Mouse (Mus musculus): Measurements from ENCODE around the gene Tmem179b. TPM values are rescaled to one million over a fixed set of nuclear protein-coding genes. Genes with fewer than 3 reads are reported as not detected.

Gene Tmem179b
- total and polyA plus RNA-seq, 2 experiments from 2014 or later = 46.7 to 83.7 TPM

DNA sequence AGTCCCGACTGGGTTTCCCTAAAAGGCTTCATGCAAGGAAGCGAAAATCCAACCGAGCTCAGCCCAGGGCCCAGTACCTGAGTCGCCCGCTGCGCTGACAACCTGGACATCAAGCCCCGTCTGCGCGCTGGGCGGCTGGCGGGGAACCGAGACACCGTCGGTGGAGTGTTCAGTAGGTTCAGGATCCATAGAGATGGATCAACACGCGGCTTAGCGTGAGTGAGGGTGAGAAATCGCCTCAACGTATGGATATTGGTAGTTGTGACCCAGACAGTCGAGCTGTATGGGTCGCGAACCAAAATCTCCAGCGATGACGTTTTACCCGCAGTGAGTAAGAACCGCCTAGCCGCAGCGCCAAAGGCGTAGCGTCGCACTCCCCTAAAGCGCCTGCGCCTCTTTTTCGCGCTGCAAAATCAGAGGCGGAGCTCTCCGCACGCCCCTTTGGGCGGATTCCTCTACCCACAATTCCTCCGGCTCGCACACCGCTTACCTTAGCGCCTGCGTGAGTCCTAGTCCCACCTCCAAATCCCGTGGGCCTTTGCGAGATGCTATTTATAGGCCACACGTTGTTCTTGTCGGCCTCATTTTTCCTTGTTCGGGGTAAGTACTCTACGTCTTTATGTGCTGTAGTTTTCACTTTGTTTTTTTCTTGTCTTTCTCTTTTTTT is 51.2 kb downstream of the Tmem179b start, which contains the start of gene Slc3a2:
Gene Slc3a2 (minus strand): TSS at position 463 of the 667 bp plus-strand sequence.
- WGBS = under 1% methylated on average over 50 of the region's 50 CpGs
- TF ChIP-seq EP300 (IDR thresholded peaks at IDR 0.05; ENCODE audit: low read depth) = peak; percentile 44; the same call in 1 of the 2 replicates
- no peak for TF ChIP-seq CTCF (IDR thresholded peaks at IDR 0.05; ENCODE audit: low read depth)
- peak; percentile 97 for ATAC-seq (ENCODE audit: insufficient read depth, low read depth)

DNA sequence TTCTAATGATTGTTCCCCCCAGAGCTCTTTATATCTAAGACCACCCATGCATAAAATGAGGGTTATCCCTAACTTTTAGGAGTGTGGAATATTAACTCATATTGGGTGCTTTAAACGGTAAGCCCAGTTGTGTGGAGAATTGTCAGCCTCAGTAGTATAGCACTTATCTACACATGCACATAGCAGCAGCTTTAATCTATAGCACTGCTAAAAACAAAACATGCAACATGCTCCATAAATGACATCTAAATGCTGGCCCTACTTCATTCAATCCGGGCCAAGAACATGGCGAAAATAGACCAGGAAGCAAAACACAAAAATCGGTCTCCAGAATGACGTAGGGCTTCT is 51.7 kb downstream of the Tmem179b start:
- peaks cover 30% of the 10 kb centered on the region for H3K36me3 ChIP-seq (replicated peaks; ENCODE audit: control insufficient read depth, insufficient read depth, low read length)
- H3K4me1 ChIP-seq (ENCODE audit: control insufficient read depth, insufficient read depth) = peaks cover 22% of the 10 kb centered on the region
- TF ChIP-seq EP300 (IDR thresholded peaks at IDR 0.05; ENCODE audit: low read depth) (no peak), CTCF (IDR thresholded peaks at IDR 0.05; ENCODE audit: low read depth) (no peak)
- peak overlapping the region; percentile 83 for H3K9ac ChIP-seq (replicated peaks; ENCODE audit: low read depth, low read length)
- DNase-seq (ENCODE audit: low spot score) (peak; percentile 66), ATAC-seq (ENCODE audit: insufficient read depth, low read depth) (no peak)
- no peaks in the 10 kb centered on the region for H3K9me3 ChIP-seq (replicated peaks; ENCODE audit: control insufficient read depth, low read length)
- no peaks in the 10 kb centered on the region for H3K27me3 ChIP-seq (ENCODE audit: control insufficient read depth, insufficient read depth, low read length)
- whole genome bisulfite sequencing = under 1% methylated on average over 5 of the region's 5 CpGs
- H3K4me3 ChIP-seq (ENCODE audit: low read depth, low read length) = peak overlapping the region; percentile 96
- H3K27ac ChIP-seq (ENCODE audit: low read depth) = peak overlapping the region; percentile 96
- H3K4me2 ChIP-seq (ENCODE audit: low read depth, low read length) = peak overlapping the region; percentile 82

More for the DNA sequence above, 51.2 kb downstream of the Tmem179b start, which contains the start of gene Slc3a2:
- H3K36me3 ChIP-seq (replicated peaks; ENCODE audit: control insufficient read depth, insufficient read depth, low read length) = peaks cover 30% of the 10 kb centered on the region
- peak within 1 kb of the TSS; percentile 95 for H3K9ac ChIP-seq (replicated peaks; ENCODE audit: low read depth, low read length)
- H3K4me1 ChIP-seq (ENCODE audit: control insufficient read depth, insufficient read depth) = peaks cover 22% of the 10 kb centered on the region
- H3K4me2 ChIP-seq (ENCODE audit: low read depth, low read length) = peak within 1 kb of the TSS; percentile 82
- DNase-seq (ENCODE audit: low spot score) = peak; percentile 99
- no peaks in the 10 kb centered on the region for H3K27me3 ChIP-seq (ENCODE audit: control insufficient read depth, insufficient read depth, low read length)
- no peaks in the 10 kb centered on the region for H3K9me3 ChIP-seq (replicated peaks; ENCODE audit: control insufficient read depth, low read length)
- H3K27ac ChIP-seq (ENCODE audit: low read depth) = peak within 1 kb of the TSS; percentile 96
- peak within 1 kb of the TSS; percentile 96 for H3K4me3 ChIP-seq (ENCODE audit: low read depth, low read length)

Small RNA genes within 50 kb of the gene (microRNA-seq; reads per million reads assigned to microRNA genes)
- gene Mir6992 = not detected

Other genes starting within 250 kb of the Tmem179b start
Only the 30 nearest of the 33 such genes appear.
- gene Slc22a6, start 156.4 kb downstream of the Tmem179b start, total RNA-seq (2014; rRNA removed; ENCODE audit: low replicate concordance) = 0.04 TPM in 1 of 2 replicates, not detected in the other
- gene Slc22a6, start 156.4 kb downstream of the Tmem179b start, polyA plus RNA-seq (2015; fragmentation: Nextera tagmentation; extraction: Ambion mirVana) = not detected in 2 replicates
- gene Chrm1, start 110.7 kb downstream of the Tmem179b start, total RNA-seq (2014; rRNA removed; ENCODE audit: low replicate concordance) = not detected in 2 replicates
- 0.05 TPM in 1 of 2 replicates, not detected in the other for gene Chrm1, start 110.7 kb downstream of the Tmem179b start, polyA plus RNA-seq (2015; fragmentation: Nextera tagmentation; extraction: Ambion mirVana)
- 38.3 and 66.4 TPM in 2 replicates for gene Slc3a2, start 51.1 kb downstream of the Tmem179b start, total RNA-seq (2014; rRNA removed; ENCODE audit: low replicate concordance)
- 40.9 and 41.5 TPM in 2 replicates for gene Slc3a2, start 51.1 kb downstream of the Tmem179b start, polyA plus RNA-seq (2015; fragmentation: Nextera tagmentation; extraction: Ambion mirVana)
- 40.8 and 45.8 TPM in 2 replicates for gene Wdr74, start 38.6 kb downstream of the Tmem179b start, total RNA-seq (2014; rRNA removed; ENCODE audit: low replicate concordance)
- 35.4 and 36.6 TPM in 2 replicates for gene Wdr74, start 38.6 kb downstream of the Tmem179b start, polyA plus RNA-seq (2015; fragmentation: Nextera tagmentation; extraction: Ambion mirVana)
- gene 1700092M07Rik, start 33.7 kb downstream of the Tmem179b start, total RNA-seq (2014; rRNA removed; ENCODE audit: low replicate concordance) = not detected in 2 replicates
- gene 1700092M07Rik, start 33.7 kb downstream of the Tmem179b start, polyA plus RNA-seq (2015; fragmentation: Nextera tagmentation; extraction: Ambion mirVana) = 0.38 TPM in 1 of 2 replicates, not detected in the other
- gene Stx5a, start 33.1 kb downstream of the Tmem179b start, total RNA-seq (2014; rRNA removed; ENCODE audit: low replicate concordance) = 104 and 105 TPM in 2 replicates
- 57.0 and 63.6 TPM in 2 replicates for gene Stx5a, start 33.1 kb downstream of the Tmem179b start, polyA plus RNA-seq (2015; fragmentation: Nextera tagmentation; extraction: Ambion mirVana)
- 42.3 and 46.8 TPM in 2 replicates for gene Nxf1, start 17.4 kb downstream of the Tmem179b start, total RNA-seq (2014; rRNA removed; ENCODE audit: low replicate concordance)
- 54.8 and 59.2 TPM in 2 replicates for gene Nxf1, start 17.4 kb downstream of the Tmem179b start, polyA plus RNA-seq (2015; fragmentation: Nextera tagmentation; extraction: Ambion mirVana)
- gene Tmem223, start 3.5 kb downstream of the Tmem179b start, total RNA-seq (2014; rRNA removed; ENCODE audit: low replicate concordance) = 283 and 306 TPM in 2 replicates
- 214 and 228 TPM in 2 replicates for gene Tmem223, start 3.5 kb downstream of the Tmem179b start, polyA plus RNA-seq (2015; fragmentation: Nextera tagmentation; extraction: Ambion mirVana)
- 11.7 and 14.9 TPM in 2 replicates for gene Taf6l, start 11.9 kb upstream of the Tmem179b start, total RNA-seq (2014; rRNA removed; ENCODE audit: low replicate concordance)
- gene Taf6l, start 11.9 kb upstream of the Tmem179b start, polyA plus RNA-seq (2015; fragmentation: Nextera tagmentation; extraction: Ambion mirVana) = 12.8 and 14.5 TPM in 2 replicates
- 47.7 and 59.8 TPM in 2 replicates for gene Polr2g, start 24.1 kb upstream of the Tmem179b start, total RNA-seq (2014; rRNA removed; ENCODE audit: low replicate concordance)
- 143 and 144 TPM in 2 replicates for gene Polr2g, start 24.1 kb upstream of the Tmem179b start, polyA plus RNA-seq (2015; fragmentation: Nextera tagmentation; extraction: Ambion mirVana)
- gene Zbtb3, start 28.1 kb upstream of the Tmem179b start, total RNA-seq (2014; rRNA removed; ENCODE audit: low replicate concordance) = 1.5 and 1.6 TPM in 2 replicates
- gene Zbtb3, start 28.1 kb upstream of the Tmem179b start, polyA plus RNA-seq (2015; fragmentation: Nextera tagmentation; extraction: Ambion mirVana) = 2.7 and 3.1 TPM in 2 replicates
- gene Ttc9c, start 44.9 kb upstream of the Tmem179b start, total RNA-seq (2014; rRNA removed; ENCODE audit: low replicate concordance) = 20.0 and 27.2 TPM in 2 replicates
- gene Ttc9c, start 44.9 kb upstream of the Tmem179b start, polyA plus RNA-seq (2015; fragmentation: Nextera tagmentation; extraction: Ambion mirVana) = 21.1 and 21.4 TPM in 2 replicates
- gene Hnrnpul2, start 45.5 kb upstream of the Tmem179b start, total RNA-seq (2014; rRNA removed; ENCODE audit: low replicate concordance) = 7.1 and 12.6 TPM in 2 replicates
- gene Hnrnpul2, start 45.5 kb upstream of the Tmem179b start, polyA plus RNA-seq (2015; fragmentation: Nextera tagmentation; extraction: Ambion mirVana) = 2.5 and 2.6 TPM in 2 replicates
- gene AC129217.1, start 55.3 kb upstream of the Tmem179b start, total RNA-seq (2014; rRNA removed; ENCODE audit: low replicate concordance) = 7.0 TPM in 1 of 2 replicates, not detected in the other
- not detected in 2 replicates for gene AC129217.1, start 55.3 kb upstream of the Tmem179b start, polyA plus RNA-seq (2015; fragmentation: Nextera tagmentation; extraction: Ambion mirVana)
- 34.7 and 54.2 TPM in 2 replicates for gene Bscl2, start 63.0 kb upstream of the Tmem179b start, total RNA-seq (2014; rRNA removed; ENCODE audit: low replicate concordance)
- gene Bscl2, start 63.0 kb upstream of the Tmem179b start, polyA plus RNA-seq (2015; fragmentation: Nextera tagmentation; extraction: Ambion mirVana) = 32.1 and 33.3 TPM in 2 replicates
- gene Gng3, start 64.7 kb upstream of the Tmem179b start, total RNA-seq (2014; rRNA removed; ENCODE audit: low replicate concordance) = not detected in 2 replicates
- gene Gng3, start 64.7 kb upstream of the Tmem179b start, polyA plus RNA-seq (2015; fragmentation: Nextera tagmentation; extraction: Ambion mirVana) = 0.29 and 0.48 TPM in 2 replicates
- gene Lrrn4cl, start 76.3 kb upstream of the Tmem179b start, total RNA-seq (2014; rRNA removed; ENCODE audit: low replicate concordance) = 5.8 and 8.4 TPM in 2 replicates
- 1.5 and 1.8 TPM in 2 replicates for gene Lrrn4cl, start 76.3 kb upstream of the Tmem179b start, polyA plus RNA-seq (2015; fragmentation: Nextera tagmentation; extraction: Ambion mirVana)
- gene Ubxn1, start 97.0 kb upstream of the Tmem179b start, total RNA-seq (2014; rRNA removed; ENCODE audit: low replicate concordance) = 58.1 and 100.0 TPM in 2 replicates
- 138 and 141 TPM in 2 replicates for gene Ubxn1, start 97.0 kb upstream of the Tmem179b start, polyA plus RNA-seq (2015; fragmentation: Nextera tagmentation; extraction: Ambion mirVana)
- 12.6 and 38.2 TPM in 2 replicates for gene Uqcc3, start 106.5 kb upstream of the Tmem179b start, total RNA-seq (2014; rRNA removed; ENCODE audit: low replicate concordance)
- 91.9 and 102 TPM in 2 replicates for gene Uqcc3, start 106.5 kb upstream of the Tmem179b start, polyA plus RNA-seq (2015; fragmentation: Nextera tagmentation; extraction: Ambion mirVana)
- gene Lbhd1, start 109.3 kb upstream of the Tmem179b start, total RNA-seq (2014; rRNA removed; ENCODE audit: low replicate concordance) = 0.65 and 1.3 TPM in 2 replicates
- gene Lbhd1, start 109.3 kb upstream of the Tmem179b start, polyA plus RNA-seq (2015; fragmentation: Nextera tagmentation; extraction: Ambion mirVana) = 30.3 and 31.2 TPM in 2 replicates
- gene Gm49403, start 109.5 kb upstream of the Tmem179b start, total RNA-seq (2014; rRNA removed; ENCODE audit: low replicate concordance) = not detected in 2 replicates
- not detected in 2 replicates for gene Gm49403, start 109.5 kb upstream of the Tmem179b start, polyA plus RNA-seq (2015; fragmentation: Nextera tagmentation; extraction: Ambion mirVana)
- 28.4 and 31.4 TPM in 2 replicates for gene 1810009A15Rik, start 114.4 kb upstream of the Tmem179b start, total RNA-seq (2014; rRNA removed; ENCODE audit: low replicate concordance)
- gene 1810009A15Rik, start 114.4 kb upstream of the Tmem179b start, polyA plus RNA-seq (2015; fragmentation: Nextera tagmentation; extraction: Ambion mirVana) = 37.3 and 40.5 TPM in 2 replicates
- gene Gm49416, start 114.5 kb upstream of the Tmem179b start, total RNA-seq (2014; rRNA removed; ENCODE audit: low replicate concordance) = not detected in 2 replicates
- gene Gm49416, start 114.5 kb upstream of the Tmem179b start, polyA plus RNA-seq (2015; fragmentation: Nextera tagmentation; extraction: Ambion mirVana) = not detected in 2 replicates
- 25.6 and 32.0 TPM in 2 replicates for gene Ints5, start 118.5 kb upstream of the Tmem179b start, total RNA-seq (2014; rRNA removed; ENCODE audit: low replicate concordance)
- gene Ints5, start 118.5 kb upstream of the Tmem179b start, polyA plus RNA-seq (2015; fragmentation: Nextera tagmentation; extraction: Ambion mirVana) = 12.8 and 14.2 TPM in 2 replicates
- 56.3 and 65.5 TPM in 2 replicates for gene Ganab, start 123.6 kb upstream of the Tmem179b start, total RNA-seq (2014; rRNA removed; ENCODE audit: low replicate concordance)
- gene Ganab, start 123.6 kb upstream of the Tmem179b start, polyA plus RNA-seq (2015; fragmentation: Nextera tagmentation; extraction: Ambion mirVana) = 25.6 and 26.4 TPM in 2 replicates
- gene B3gat3, start 145.9 kb upstream of the Tmem179b start, total RNA-seq (2014; rRNA removed; ENCODE audit: low replicate concordance) = 41.5 and 54.2 TPM in 2 replicates
- gene B3gat3, start 145.9 kb upstream of the Tmem179b start, polyA plus RNA-seq (2015; fragmentation: Nextera tagmentation; extraction: Ambion mirVana) = 26.8 and 29.1 TPM in 2 replicates
- 1.5 and 10.2 TPM in 2 replicates for gene Rom1, start 154.9 kb upstream of the Tmem179b start, total RNA-seq (2014; rRNA removed; ENCODE audit: low replicate concordance)
- 3.2 TPM in 2 replicates for gene Rom1, start 154.9 kb upstream of the Tmem179b start, polyA plus RNA-seq (2015; fragmentation: Nextera tagmentation; extraction: Ambion mirVana)
- gene Eml3, start 155.1 kb upstream of the Tmem179b start, total RNA-seq (2014; rRNA removed; ENCODE audit: low replicate concordance) = 6.7 and 21.0 TPM in 2 replicates
- gene Eml3, start 155.1 kb upstream of the Tmem179b start, polyA plus RNA-seq (2015; fragmentation: Nextera tagmentation; extraction: Ambion mirVana) = 9.6 and 10.1 TPM in 2 replicates
- gene Mta2, start 167.4 kb upstream of the Tmem179b start, total RNA-seq (2014; rRNA removed; ENCODE audit: low replicate concordance) = 55.1 and 57.9 TPM in 2 replicates
- gene Mta2, start 167.4 kb upstream of the Tmem179b start, polyA plus RNA-seq (2015; fragmentation: Nextera tagmentation; extraction: Ambion mirVana) = 47.6 and 51.5 TPM in 2 replicates
- 9.8 and 18.0 TPM in 2 replicates for gene Tut1, start 179.4 kb upstream of the Tmem179b start, total RNA-seq (2014; rRNA removed; ENCODE audit: low replicate concordance)
- 8.2 and 10.4 TPM in 2 replicates for gene Tut1, start 179.4 kb upstream of the Tmem179b start, polyA plus RNA-seq (2015; fragmentation: Nextera tagmentation; extraction: Ambion mirVana)

All from heart, postnatal 0 days (tissue).